Mouse (Mus musculus) MEL (cell line): ENCODE measurements at regions not wholly inside any gene's neighbourhood (a gene's known extent, or its start where the extent isn't known, plus 50 kb on each side); places are given as distances from the start of the nearest gene placed in this dataset.

ENCODE experiments used
- DNase-seq: peaks from one replicate; pipeline ENCODE4 v3.0.0; 2011; ENCODE audit warnings: low read depth, low spot score
- H3K27ac ChIP-seq: 2 replicates; pipeline ENCODE4 v1.5.1; 2012; ENCODE audit warnings: low read depth, mild to moderate bottlenecking, control low read depth, low read length, moderate library complexity; ENCODE audit not compliant: control insufficient read depth
- H3K27me3 ChIP-seq, 2 experiments: fragments of 150-350 bp in 1 of 2; sonication (generic) in 1 of 2; 2 replicates each; pipeline ENCODE4 v1.6.1; 2012; ENCODE audit warnings: low read length in 2 of 2, mild to moderate bottlenecking in 2 of 2, improper control_type of control experiment in 1 of 2, moderate library complexity in 1 of 2; ENCODE audit not compliant: insufficient read depth in 2 of 2, control insufficient read depth in 1 of 2
- H3K36me3 ChIP-seq, 2 experiments: 2 replicates each; pipeline ENCODE4 v1.6.1; 2012 to 2014; ENCODE audit warnings: low read length in 2 of 2, improper control_type of control experiment in 1 of 2, inconsistent platforms in 1 of 2, mild to moderate bottlenecking in 1 of 2; ENCODE audit not compliant: insufficient read depth in 2 of 2, control insufficient read depth in 1 of 2
- H3K4me1 ChIP-seq, 2 experiments: fragments of 150-350 bp in 1 of 2; sonication (generic) in 1 of 2; 2 replicates each; pipeline ENCODE4 v1.6.1; 2012; ENCODE audit warnings: low read length in 2 of 2, improper control_type of control experiment in 1 of 2, mild to moderate bottlenecking in 1 of 2; ENCODE audit not compliant: insufficient read depth in 2 of 2, control insufficient read depth in 1 of 2
- H3K4me3 ChIP-seq, 2 experiments: fragments of 150-350 bp in 1 of 2; sonication (generic) in 1 of 2; 2 replicates each; pipeline ENCODE4 v1.5.1; 2012; ENCODE audit warnings: low read depth in 2 of 2, low read length in 2 of 2, mild to moderate bottlenecking in 2 of 2, moderate library complexity in 2 of 2, control low read depth in 1 of 2, improper control_type of control experiment in 1 of 2; ENCODE audit not compliant: control insufficient read depth in 1 of 2, insufficient read depth in 1 of 2
- H3K79me2 ChIP-seq: 2 replicates; pipeline ENCODE4 v1.6.1; 2012; ENCODE audit warnings: mild to moderate bottlenecking, low read length, moderate library complexity; ENCODE audit not compliant: control insufficient read depth, poor library complexity, insufficient read depth
- H3K9ac ChIP-seq: 2 replicates; pipeline ENCODE4 v1.6.1; 2012; ENCODE audit warnings: low read depth, mild to moderate bottlenecking, control low read depth, low read length, moderate library complexity; ENCODE audit not compliant: control insufficient read depth, poor library complexity, severe bottlenecking
- H3K9me3 ChIP-seq: fragments of 150-350 bp; sonication (generic); replicated peaks from 2 replicates; pipeline ENCODE4 v1.6.1; 2012; ENCODE audit warnings: mild to moderate bottlenecking, low read length, improper control_type of control experiment, moderate library complexity; ENCODE audit not compliant: insufficient read depth
- BHLHE40 ChIP-seq: IDR thresholded peaks from 2 replicates; pipeline ENCODE4 v1.6.1; 2012; ENCODE audit warnings: low read depth, mild to moderate bottlenecking, inconsistent platforms, low read length, improper control_type of control experiment, borderline replicate concordance
- CHD1 ChIP-seq: IDR thresholded peaks from 2 replicates; pipeline ENCODE4 v1.6.1; 2012; ENCODE audit warnings: low read depth, mild to moderate bottlenecking, inconsistent platforms, low read length, improper control_type of control experiment
- CHD2 ChIP-seq: IDR thresholded peaks from 2 replicates; pipeline ENCODE4 v1.6.1; 2011; ENCODE audit warnings: low read length, improper control_type of control experiment
- CTCF ChIP-seq, 3 experiments: IDR thresholded peaks in 2 of 3; conservative IDR thresholded peaks in 1 of 3; 2 replicates each; pipeline ENCODE4 v1.5.1; 2011 to 2012; ENCODE audit warnings: low read length in 3 of 3, low read depth in 2 of 3, mild to moderate bottlenecking in 2 of 3, improper control_type of control experiment in 1 of 3, inconsistent platforms in 1 of 3, mixed read lengths in 1 of 3, moderate library complexity in 1 of 3; ENCODE audit not compliant: control insufficient read depth in 1 of 3, insufficient read depth in 1 of 3, poor library complexity in 1 of 3, severe bottlenecking in 1 of 3
- E2F4 ChIP-seq: IDR thresholded peaks from 2 replicates; pipeline ENCODE4 v1.6.1; 2011; ENCODE audit warnings: low read depth, low read length, improper control_type of control experiment, borderline replicate concordance
- ETS1 ChIP-seq: IDR thresholded peaks from 2 replicates; pipeline ENCODE4 v1.6.1; 2012; ENCODE audit warnings: low read depth, mild to moderate bottlenecking, inconsistent platforms, low read length, improper control_type of control experiment, moderate library complexity
- GATA1 ChIP-seq: IDR thresholded peaks from 2 replicates; pipeline ENCODE4 v1.6.1; 2011; ENCODE audit warnings: low read depth, low read length, improper control_type of control experiment
- HCFC1 ChIP-seq: IDR thresholded peaks from 2 replicates; pipeline ENCODE4 v1.6.1; 2012; ENCODE audit warnings: low read depth, mild to moderate bottlenecking, inconsistent platforms, low read length, improper control_type of control experiment, moderate library complexity
- JUND ChIP-seq: IDR thresholded peaks from 2 replicates; pipeline ENCODE4 v1.6.1; 2011; ENCODE audit warnings: low read depth, mild to moderate bottlenecking, improper control_type of control experiment, low read length
- MAFK ChIP-seq: IDR thresholded peaks from 2 replicates; pipeline ENCODE4 v1.6.1; 2011; ENCODE audit warnings: low read depth, mild to moderate bottlenecking, low read length, improper control_type of control experiment, borderline replicate concordance
- MAX ChIP-seq: IDR thresholded peaks from 2 replicates; pipeline ENCODE4 v1.6.1; 2011; ENCODE audit warnings: low read length, improper control_type of control experiment
- MEF2A ChIP-seq: IDR thresholded peaks from 2 replicates; pipeline ENCODE4 v1.6.1; 2014; ENCODE audit warnings: low read depth, mild to moderate bottlenecking, inconsistent platforms, low read length, improper control_type of control experiment; ENCODE audit not compliant: poor library complexity, insufficient replicate concordance, severe bottlenecking; ENCODE audit errors: extremely low read depth
- MYB ChIP-seq: IDR thresholded peaks from 2 replicates; pipeline ENCODE4 v1.6.1; 2011; ENCODE audit warnings: mild to moderate bottlenecking, low read depth, low read length, improper control_type of control experiment
- NELFE ChIP-seq: IDR thresholded peaks from 2 replicates; pipeline ENCODE4 v1.6.1; 2011; ENCODE audit warnings: low read depth, low read length, improper control_type of control experiment
- NRF1 ChIP-seq: IDR thresholded peaks from 2 replicates; pipeline ENCODE4 v1.6.1; 2014; ENCODE audit warnings: low read depth, mild to moderate bottlenecking, inconsistent platforms, low read length, improper control_type of control experiment, moderate library complexity; ENCODE audit not compliant: poor library complexity, insufficient read depth, severe bottlenecking
- POLR2A ChIP-seq, 2 experiments: IDR thresholded peaks; 2 replicates each; pipeline ENCODE4 v1.6.1; 2011 to 2012; ENCODE audit warnings: low read length in 2 of 2, mild to moderate bottlenecking in 2 of 2, control low read depth in 1 of 2, improper control_type of control experiment in 1 of 2, low read depth in 1 of 2, moderate library complexity in 1 of 2; ENCODE audit not compliant: control insufficient read depth in 1 of 2, insufficient read depth in 1 of 2, poor library complexity in 1 of 2
- RAD21 ChIP-seq: IDR thresholded peaks from 2 replicates; pipeline ENCODE4 v1.6.1; 2011; ENCODE audit warnings: mild to moderate bottlenecking, low read depth, low read length, improper control_type of control experiment
- SIN3A ChIP-seq: IDR thresholded peaks from 2 replicates; pipeline ENCODE4 v1.6.1; 2012; ENCODE audit warnings: low read length, improper control_type of control experiment, inconsistent platforms
- SMC3 ChIP-seq: IDR thresholded peaks from 2 replicates; pipeline ENCODE4 v1.6.1; 2011; ENCODE audit warnings: low read depth, low read length, improper control_type of control experiment
- TBP ChIP-seq: IDR thresholded peaks from 2 replicates; pipeline ENCODE4 v1.8.0; 2011; ENCODE audit warnings: low read depth, low read length, improper control_type of control experiment
- TCF12 ChIP-seq: IDR thresholded peaks from 2 replicates; pipeline ENCODE4 v1.6.1; 2014; ENCODE audit warnings: low read depth, mild to moderate bottlenecking, inconsistent platforms, low read length, improper control_type of control experiment, moderate library complexity
- USF2 ChIP-seq, 2 experiments: IDR thresholded peaks; 2 replicates each; pipeline ENCODE4 v1.6.1; 2011 to 2012; ENCODE audit warnings: improper control_type of control experiment in 2 of 2, low read length in 2 of 2, borderline replicate concordance in 1 of 2, inconsistent platforms in 1 of 2, low read depth in 1 of 2, mild to moderate bottlenecking in 1 of 2; ENCODE audit not compliant: insufficient read depth in 1 of 2
- ZC3H11A ChIP-seq: IDR thresholded peaks from 2 replicates; pipeline ENCODE4 v1.6.1; 2012; ENCODE audit warnings: low read depth, mild to moderate bottlenecking, inconsistent platforms, low read length, improper control_type of control experiment
- ZMIZ1 ChIP-seq: IDR thresholded peaks from 2 replicates; pipeline ENCODE4 v1.6.1; 2012; ENCODE audit warnings: low read depth, mild to moderate bottlenecking, inconsistent platforms, low read length, improper control_type of control experiment, moderate library complexity

DNA sequence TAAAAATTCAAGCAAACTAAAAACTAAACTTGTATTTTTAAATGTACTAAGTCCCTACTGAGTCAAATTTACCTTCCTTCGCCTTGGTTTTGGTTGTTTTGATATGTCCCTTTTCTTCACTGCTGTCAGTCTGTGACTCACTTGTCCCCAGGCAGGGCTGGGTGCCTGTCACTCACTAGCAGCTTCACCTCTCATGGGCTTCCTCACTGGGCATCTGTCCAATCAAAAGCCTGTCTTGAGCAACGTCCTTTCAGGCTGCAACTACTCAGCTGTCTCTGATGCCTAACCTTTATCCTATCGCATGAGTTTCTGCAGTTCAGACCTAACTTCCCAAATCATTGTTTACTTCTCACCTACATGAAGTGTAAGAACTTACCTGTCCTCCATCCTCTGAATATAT, 61.2 kb upstream of the Ptchd3 start:
- H3K36me3 ChIP-seq, result no peaks in the 10 kb centered on the region
- TF ChIP-seq SMC3 (no peak), MEF2A (no peak), SIN3A (no peak), NRF1 (no peak), POLR2A (IDR thresholded peaks at IDR 0.05; ENCODE audit: control insufficient read depth in 1 of 2, insufficient read depth in 1 of 2, low read depth in 1 of 2, low read length in 2 of 2, poor library complexity in 1 of 2) (no peak), TBP (no peak), E2F4 (no peak), GATA1 (no peak), HCFC1 (no peak), BHLHE40 (no peak), ZC3H11A (no peak), MYB (no peak), RAD21 (no peak), CHD1 (no peak), MAFK (no peak), USF2 (IDR thresholded peaks at IDR 0.05; ENCODE audit: borderline replicate concordance in 1 of 2, insufficient read depth in 1 of 2, low read depth in 1 of 2, low read length in 2 of 2) (no peak), ZMIZ1 (no peak)
- TF ChIP-seq, all 39 proteins: peak for 0
- Histone ChIP-seq H3K9me3 (no peaks in the 10 kb centered on the region), H3K9ac (no peak overlapping the region), H3K27me3 (peaks cover 4 to 12% of the 10 kb centered on the region in 2 experiments; a peak in 3 of 4 replicates), H3K4me1 (no peaks in the 10 kb centered on the region), H3K27ac (no peak overlapping the region), H3K79me2 (no peaks in the 10 kb centered on the region), H3K4me3 (no peak overlapping the region)
- peak; percentile 41 for DNase-seq

DNA sequence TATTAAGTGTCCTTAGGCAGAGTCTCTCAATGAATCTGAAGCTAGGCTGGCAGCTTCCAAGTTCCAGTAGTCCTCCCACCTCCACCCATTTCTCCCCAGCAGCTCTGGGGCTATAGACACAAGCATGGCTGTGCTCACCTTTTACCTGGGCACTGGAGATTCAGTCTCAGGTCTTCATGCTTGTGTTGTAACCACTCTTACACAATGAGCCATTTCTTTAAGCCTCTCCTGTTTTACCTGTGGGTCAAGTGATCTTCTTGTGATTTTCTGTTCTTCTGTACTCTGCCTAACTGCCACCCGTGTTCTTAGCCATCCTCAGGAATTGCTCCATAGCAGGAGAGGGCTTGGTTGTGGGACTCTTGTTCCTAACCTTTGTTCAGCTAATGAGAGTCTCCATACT, 60.0 kb upstream of the Ptchd3 start:
- H3K79me2 ChIP-seq, result no peaks in the 10 kb centered on the region
- no peaks in the 10 kb centered on the region for H3K36me3 ChIP-seq
- no peak overlapping the region for H3K4me3 ChIP-seq
- no peaks in the 10 kb centered on the region for H3K4me1 ChIP-seq
- H3K9me3 ChIP-seq, result no peaks in the 10 kb centered on the region
- DNase-seq, result no peak
- H3K27ac ChIP-seq, result no peak overlapping the region
- peaks cover 4 to 10% of the 10 kb centered on the region in 2 experiments; a peak in 3 of 4 replicates for H3K27me3 ChIP-seq
- no peak overlapping the region for H3K9ac ChIP-seq
- TF ChIP-seq NELFE, result no peak
- no peak for TF ChIP-seq MAX
- no peak for TF ChIP-seq CHD2
- TF ChIP-seq SIN3A, result no peak
- no peak for TF ChIP-seq JUND
- TF ChIP-seq CTCF (IDR thresholded peaks at IDR 0.05 in 2 of 3, conservative IDR thresholded peaks at IDR 0.05 in 1 of 3; ENCODE audit: control insufficient read depth in 1 of 3, insufficient read depth in 1 of 3, low read depth in 2 of 3, low read length in 3 of 3, poor library complexity in 1 of 3, severe bottlenecking in 1 of 3), result no peak
- TF ChIP-seq MYB, result no peak
- TF ChIP-seq BHLHE40, result no peak
- no peak for TF ChIP-seq ZMIZ1
- TF ChIP-seq NRF1, result no peak
- no peak for TF ChIP-seq ETS1
- TF ChIP-seq TCF12, result no peak
